Mouse (Mus musculus) retina, adult 2 months (tissue): ENCODE measurements around the gene Mrps2.
"Not testable (repeated sequence)": the region's sequence is repeated elsewhere in the genome, so short reads cannot be mapped to it uniquely, and the experiment has no call there.

Source experiments
- DNase-seq: peaks from one replicate; pipeline ENCODE4 v3.0.0-alpha.2; 2012; ENCODE audit warnings: low read depth, low spot score

The Mrps2 gene

GRCm38 (mm10) chr2:28472011-28472410, 4.1 kb downstream of the Mrps2 start:
- not testable (repeated sequence) for DNase-seq

- DNase-seq: not testable (repeated sequence)
These were observed 10.1 kb downstream of the Mrps2 start for GRCm38 (mm10) chr2:28477993-28478392.

GRCm38 (mm10) chr2:28479208-28480204, 11.6 kb downstream of the Mrps2 start:
- no peak for DNase-seq

- DNase-seq: no peak
These were observed 16.0 kb downstream of the Mrps2 start for GRCm38 (mm10) chr2:28483861-28484260.

- DNase-seq: no peak
These were observed 26.7 kb downstream of the Mrps2 start for GRCm38 (mm10) chr2:28494521-28494920.

- no peak for DNase-seq
These were observed 27.4 kb downstream of the Mrps2 start for GRCm38 (mm10) chr2:28495207-28495756.

GRCm38 (mm10) chr2:28495801-28496595, 28.1 kb downstream of the Mrps2 start:
- DNase-seq: no peak

GRCm38 (mm10) chr2:28496671-28497070, 28.8 kb downstream of the Mrps2 start, which contains the start of gene Gbgt1:
Gbgt1 (plus strand) TSS chr2:28496891.
- no peak for DNase-seq

- DNase-seq: no peak
These were observed 29.7 kb downstream of the Mrps2 start for GRCm38 (mm10) chr2:28497561-28497960.

- no peak for DNase-seq
These were observed 30.6 kb downstream of the Mrps2 start for GRCm38 (mm10) chr2:28498431-28498830.

GRCm38 (mm10) chr2:28502987-28503386, 35.1 kb downstream of the Mrps2 start:
- DNase-seq: no peak

- DNase-seq: no peak
These were observed 36.8 kb downstream of the Mrps2 start for GRCm38 (mm10) chr2:28504676-28505075.

- DNase-seq: no peak
These were observed 37.9 kb downstream of the Mrps2 start, which contains the start of gene Gm10134 for GRCm38 (mm10) chr2:28505795-28506194. Gm10134 (plus strand) TSS chr2:28506095.

- DNase-seq: no peak
These were observed 38.4 kb downstream of the Mrps2 start for GRCm38 (mm10) chr2:28506291-28506690.

- DNase-seq: not testable (repeated sequence)
These were observed 43.7 kb downstream of the Mrps2 start for GRCm38 (mm10) chr2:28511600-28511999.

GRCm38 (mm10) chr2:28512798-28513401, 45.0 kb downstream of the Mrps2 start, which contains the start of gene Ralgds:
Ralgds (plus strand) TSS chr2:28513125.
- DNase-seq: peak; percentile 67

- DNase-seq: no peak
These were observed 45.8 kb downstream of the Mrps2 start for GRCm38 (mm10) chr2:28513431-28514370.

- DNase-seq: no peak
These were observed 46.6 kb downstream of the Mrps2 start for GRCm38 (mm10) chr2:28514489-28514888.

- DNase-seq: no peak
These were observed 49.5 kb downstream of the Mrps2 start for GRCm38 (mm10) chr2:28517206-28517909.

GRCm38 (mm10) chr2:28518231-28518630, 50.4 kb downstream of the Mrps2 start:
- DNase-seq: no peak
